Mouse (Mus musculus): ENCODE data around the gene Cfap97d2. TPM values are rescaled to one million over a fixed set of nuclear protein-coding genes. Genes with fewer than 3 reads are reported as not detected.

The Cfap97d2 gene
- polyA plus RNA-seq, 1 experiment from 2014 or later: 1.7 TPM

- peak; percentile 97 for ATAC-seq (ENCODE audit: low FRiP score)
- H3K27me3 ChIP-seq (ENCODE audit: control insufficient read depth, insufficient read depth, low read length): no peaks in the 10 kb centered on the region
- H3K4me2 ChIP-seq (replicated peaks): peak overlapping the region; percentile 90
- under 1% methylated on average over 46 of the region's 47 CpGs for WGBS
- H3K36me3 ChIP-seq (replicated peaks; ENCODE audit: control insufficient read depth, insufficient read depth): peaks cover 32% of the 10 kb centered on the region
- no peaks in the 10 kb centered on the region for H3K9me3 ChIP-seq (ENCODE audit: control insufficient read depth, low read length)
- H3K4me3 ChIP-seq (replicated peaks; ENCODE audit: low read length): peak overlapping the region; percentile 48
- H3K9ac ChIP-seq: peak overlapping the region; percentile 81
- DNase-seq (ENCODE audit: low spot score): peak; percentile 98
- peak overlapping the region; percentile 96 for H3K27ac ChIP-seq
- H3K4me1 ChIP-seq (replicated peaks; ENCODE audit: control insufficient read depth, insufficient read depth, low read length): peaks cover 17% of the 10 kb centered on the region
These were observed 80.1 kb downstream of the Cfap97d2 start for GRCm38 (mm10) chr8:13785764-13786299.

GRCm38 (mm10) chr8:13789606-13790005 lies 83.9 kb downstream of the Cfap97d2 start:
- Histone ChIP-seq H3K27me3 (ENCODE audit: control insufficient read depth, insufficient read depth, low read length) (no peaks in the 10 kb centered on the region), H3K4me3 (replicated peaks; ENCODE audit: low read length) (no peak overlapping the region), H3K9me3 (ENCODE audit: control insufficient read depth, low read length) (no peaks in the 10 kb centered on the region), H3K4me1 (replicated peaks; ENCODE audit: control insufficient read depth, insufficient read depth, low read length) (peaks cover 14% of the 10 kb centered on the region), H3K9ac (no peak overlapping the region), H3K4me2 (replicated peaks) (no peak overlapping the region), H3K27ac (no peak overlapping the region), H3K36me3 (replicated peaks; ENCODE audit: control insufficient read depth, insufficient read depth) (peaks cover 41% of the 10 kb centered on the region)
- ATAC-seq (ENCODE audit: low FRiP score) (no peak), DNase-seq (ENCODE audit: low spot score) (no peak)
- WGBS: 95% methylated on average over 8 of the region's 8 CpGs

Other genes starting within 250 kb of the Cfap97d2 start
- 34.7 and 36.2 TPM in 2 replicates for gene Gas6, start 211.4 kb upstream of the Cfap97d2 start, polyA plus RNA-seq (2014; fragmentation: Nextera tagmentation; extraction: Ambion mirVana)
- gene 1700029H14Rik, start 143.4 kb upstream of the Cfap97d2 start, polyA plus RNA-seq (2014; fragmentation: Nextera tagmentation; extraction: Ambion mirVana): not detected in 2 replicates
- gene Rasa3, start 28.3 kb upstream of the Cfap97d2 start, polyA plus RNA-seq (2014; fragmentation: Nextera tagmentation; extraction: Ambion mirVana): 32.6 and 37.3 TPM in 2 replicates
- 173 and 180 TPM in 2 replicates for gene Cdc16, start 51.8 kb downstream of the Cfap97d2 start, polyA plus RNA-seq (2014; fragmentation: Nextera tagmentation; extraction: Ambion mirVana)
- 35.4 and 36.3 TPM in 2 replicates for gene Upf3a, start 79.7 kb downstream of the Cfap97d2 start, polyA plus RNA-seq (2014; fragmentation: Nextera tagmentation; extraction: Ambion mirVana)
- gene AF366264, start 132.5 kb downstream of the Cfap97d2 start, polyA plus RNA-seq (2014; fragmentation: Nextera tagmentation; extraction: Ambion mirVana): not detected in 2 replicates
- 53.6 and 60.4 TPM in 2 replicates for gene Champ1, start 163.8 kb downstream of the Cfap97d2 start, polyA plus RNA-seq (2014; fragmentation: Nextera tagmentation; extraction: Ambion mirVana)
- gene Coprs, start 184.4 kb downstream of the Cfap97d2 start, polyA plus RNA-seq (2014; fragmentation: Nextera tagmentation; extraction: Ambion mirVana): 144 and 149 TPM in 2 replicates